Comparison of ENCODE assay signal across 8 mouse cellular contexts in the genomic region with DNA sequence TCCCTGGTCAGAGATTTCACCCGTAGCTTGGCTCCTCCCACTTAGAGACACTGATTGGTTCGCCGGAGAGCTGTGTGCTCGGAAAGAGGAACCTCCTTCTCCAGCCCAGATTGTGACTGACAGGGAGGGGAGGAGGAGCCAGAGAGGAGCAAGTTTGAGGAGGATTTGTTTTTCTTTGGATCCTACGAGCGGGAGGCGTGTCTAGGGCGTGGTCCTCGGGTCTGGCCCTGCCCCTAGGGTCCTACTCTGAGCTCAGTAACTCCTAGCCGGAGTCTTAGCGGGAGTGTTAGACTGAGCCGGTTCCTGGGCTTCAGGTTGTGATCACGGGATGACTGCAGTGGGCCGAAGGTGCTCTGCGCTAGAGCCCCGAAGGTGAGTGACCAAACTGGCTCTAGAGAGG. TPM values are rescaled to one million over a fixed set of nuclear protein-coding genes. Genes with fewer than 3 reads are reported as not detected.
DNase-seq lines count a peak whose midpoint lies in the region; ATAC-seq and TF ChIP-seq lines count a peak whose summit lies in the region.

No protein-coding gene starts in this region.

- no peaks in the 10 kb centered on the region for H3K9me3 ChIP-seq in ES-E14 (ENCODE audit: control insufficient read depth, insufficient read depth, low read depth, low read length)
- no peaks in the 10 kb centered on the region for H3K9me3 ChIP-seq in forebrain, postnatal 0 days (ENCODE audit: low read length)
- H3K9me3 ChIP-seq in lung, embryonic 16.5 days (ENCODE audit: control insufficient read depth, low read length): no peaks in the 10 kb centered on the region

- H3K9ac ChIP-seq in ES-E14 (ENCODE audit: insufficient read depth, low read depth, low read length, poor library complexity, severe bottlenecking): peak overlapping the region; percentile 58
- H3K9ac ChIP-seq in forebrain, postnatal 0 days: peak overlapping the region; percentile 10; the same call in 1 of the 2 replicates
- H3K9ac ChIP-seq in lung, embryonic 16.5 days (ENCODE audit: low read length): peak overlapping the region; percentile 63

- WGBS in cerebellum, adult 2 months: under 1% methylated on average over 16 of the region's 16 CpGs
- 2% methylated on average over 16 of the region's 16 CpGs for WGBS in forebrain, postnatal 0 days
- WGBS in lung, embryonic 16.5 days: 1% methylated on average over 16 of the region's 16 CpGs

- TF ChIP-seq POLR2A in cerebellum, adult 2 months (IDR thresholded peaks at IDR 0.05; ENCODE audit: borderline replicate concordance, insufficient read depth, low read length): 0 out of 2 replicates have a peak, but pooled peaks have one; percentile 3

- H3K4me1 ChIP-seq in ES-E14 (ENCODE audit: control insufficient read depth in 2 of 2, insufficient read depth in 2 of 2, low read length in 2 of 2, poor library complexity in 1 of 2): peaks cover 2 to 5% of the 10 kb centered on the region in 2 experiments; a peak in 2 of 4 replicates
- no peaks in the 10 kb centered on the region for H3K4me1 ChIP-seq in cerebellum, adult 2 months (ENCODE audit: control insufficient read depth, insufficient read depth, low read length)
- H3K4me1 ChIP-seq in forebrain, postnatal 0 days (ENCODE audit: insufficient read depth): no peaks in the 10 kb centered on the region
- peaks cover 16% of the 10 kb centered on the region for H3K4me1 ChIP-seq in lung, embryonic 16.5 days (replicated peaks; ENCODE audit: control insufficient read depth, insufficient read depth, low read length)

- no peak overlapping the region for H3K27ac ChIP-seq in ES-E14 (ENCODE audit: insufficient read depth, low read depth, low read length, poor library complexity, severe bottlenecking)
- H3K27ac ChIP-seq in cerebellum, adult 2 months (ENCODE audit: insufficient read depth, low read length): no peak overlapping the region
- H3K27ac ChIP-seq in forebrain, postnatal 0 days (ENCODE audit: low read depth, low read length): no peak overlapping the region
- no peak overlapping the region; the same call in 1 of the 2 replicates for H3K27ac ChIP-seq in lung, embryonic 16.5 days (ENCODE audit: low read length)

- ATAC-seq in forebrain, postnatal 0 days: peak; percentile 98
- ATAC-seq in lung, embryonic 16.5 days (ENCODE audit: low read depth): peak; percentile 98

- no peak for TF ChIP-seq CTCF in cerebellum, adult 2 months (IDR thresholded peaks at IDR 0.05; ENCODE audit: borderline replicate concordance, insufficient read depth, low read depth, low read length)
- TF ChIP-seq CTCF in forebrain, postnatal 0 days (IDR thresholded peaks at IDR 0.05; ENCODE audit: low read depth): no peak

- in situ Hi-C loops in ES-E14 (cut with MboI; ENCODE audit: low sequenced_read_pairs in 2 of 2, unreplicated experiment in 2 of 2): no loop called here

- H3K4me2 ChIP-seq in forebrain, postnatal 0 days (ENCODE audit: low read depth): peak overlapping the region; percentile 49
- peak overlapping the region; percentile 57 for H3K4me2 ChIP-seq in lung, embryonic 16.5 days (ENCODE audit: low read depth, low read length)

- H3K36me3 ChIP-seq in ES-E14 (ENCODE audit: control insufficient read depth, insufficient read depth, low read length, poor library complexity, severe bottlenecking): no peaks in the 10 kb centered on the region
- no peaks in the 10 kb centered on the region for H3K36me3 ChIP-seq in forebrain, postnatal 0 days (ENCODE audit: insufficient read depth)
- H3K36me3 ChIP-seq in lung, embryonic 16.5 days (ENCODE audit: control insufficient read depth, insufficient read depth, low read length): no peaks in the 10 kb centered on the region

- no peaks in the 10 kb centered on the region for H3K27me3 ChIP-seq in cerebellum, adult 2 months (ENCODE audit: control insufficient read depth, insufficient read depth, low read length)
- H3K27me3 ChIP-seq in forebrain, postnatal 0 days (ENCODE audit: insufficient read depth, low read length): no peaks in the 10 kb centered on the region
- no peaks in the 10 kb centered on the region for H3K27me3 ChIP-seq in lung, embryonic 16.5 days (ENCODE audit: control insufficient read depth, insufficient read depth, low read depth, low read length)

- DNase-seq in ES-E14 (ENCODE audit: low read depth, low spot score): peak; percentile 99
- peak; percentile 84 to 92 for DNase-seq in cerebellum, adult 2 months
- DNase-seq in forebrain, postnatal 0 days: peak; percentile 86
- DNase-seq in heart, postnatal 4 days: peak; percentile 95
- peak; percentile 51 for DNase-seq in layer of hippocampus, adult 9-10 months (ENCODE audit: low spot score)
- DNase-seq in ovary, postnatal 10 days (ENCODE audit: low spot score): peak; percentile 59
- peak; percentile 64 to 69 for DNase-seq in thymus, postnatal 10 days (ENCODE audit: low spot score in 2 of 2)

- peak overlapping the region; percentile 32 to 56; a peak in 3 of 4 replicates for H3K4me3 ChIP-seq in ES-E14 (ENCODE audit: insufficient read depth in 1 of 2, low read depth in 1 of 2, low read length in 2 of 2, poor library complexity in 1 of 2, severe bottlenecking in 1 of 2)
- H3K4me3 ChIP-seq in cerebellum, adult 2 months (replicated peaks; ENCODE audit: insufficient read depth, low read depth, low read length): peak overlapping the region; percentile 50
- H3K4me3 ChIP-seq in forebrain, postnatal 0 days (ENCODE audit: low read depth, low read length): peak overlapping the region; percentile 35
- H3K4me3 ChIP-seq in lung, embryonic 16.5 days (ENCODE audit: low read length): peak overlapping the region; percentile 50

TF ChIP-seq in ES-E14, 5 proteins besides CTCF, POLR2A, EP300 and RAD21:
- TF ChIP-seq ZC3H11A (IDR thresholded peaks at IDR 0.05; ENCODE audit: borderline replicate concordance, low read depth, low read length) (no peak), HCFC1 (IDR thresholded peaks at IDR 0.05; ENCODE audit: borderline replicate concordance, insufficient read depth, low read length) (no peak), MAFK (IDR thresholded peaks at IDR 0.05; ENCODE audit: insufficient read depth, low read depth, low read length) (no peak)

RNA-seq across cellular contexts. Expression of a gene that starts 6.6 kb away (rescaled TPM):
- 1.7 and 1.8 TPM in 2 replicates for total RNA-seq in ES-E14 (2012; rRNA removed)
- polyA plus RNA-seq in cerebellum, adult 2 months (2012; rRNA removed): 47.0 and 53.2 TPM in 2 replicates
- total RNA-seq in forebrain, postnatal 0 days (2014; rRNA removed): 16.5 and 24.1 TPM in 2 replicates
- polyA plus RNA-seq in forebrain, postnatal 0 days (2015; fragmentation: Nextera tagmentation; extraction: Ambion mirVana): 41.3 and 48.9 TPM in 2 replicates
- 10 to 100 TPM; 38.2 to 41.4 TPM for total RNA-seq in heart, postnatal 4 days (2021)
- 43.2 and 46.2 TPM in 2 replicates for polyA plus RNA-seq in lung, embryonic 16.5 days (2015; fragmentation: Nextera tagmentation; extraction: Ambion mirVana)

RNA-seq across cellular contexts. Expression of a gene that starts 13.4 kb away (rescaled TPM):
- total RNA-seq in ES-E14 (2012; rRNA removed): not detected in 2 replicates
- 5.6 and 7.7 TPM in 2 replicates for polyA plus RNA-seq in cerebellum, adult 2 months (2012; rRNA removed)
- total RNA-seq in forebrain, postnatal 0 days (2014; rRNA removed): 2.1 and 4.3 TPM in 2 replicates
- polyA plus RNA-seq in forebrain, postnatal 0 days (2015; fragmentation: Nextera tagmentation; extraction: Ambion mirVana): 2.2 and 2.9 TPM in 2 replicates
- total RNA-seq in heart, postnatal 4 days (2021): not detected
- polyA plus RNA-seq in lung, embryonic 16.5 days (2015; fragmentation: Nextera tagmentation; extraction: Ambion mirVana): 0.34 and 0.43 TPM in 2 replicates

RNA-seq across cellular contexts. Expression of a gene that starts 14.6 kb away (rescaled TPM):
- total RNA-seq in ES-E14 (2012; rRNA removed): 68.0 and 72.4 TPM in 2 replicates
- 170 and 186 TPM in 2 replicates for polyA plus RNA-seq in cerebellum, adult 2 months (2012; rRNA removed)
- 90.5 and 94.5 TPM in 2 replicates for total RNA-seq in forebrain, postnatal 0 days (2014; rRNA removed)
- polyA plus RNA-seq in forebrain, postnatal 0 days (2015; fragmentation: Nextera tagmentation; extraction: Ambion mirVana): 66.5 and 67.5 TPM in 2 replicates
- 10 to 100 TPM; 38.2 to 46.0 TPM for total RNA-seq in heart, postnatal 4 days (2021)
- 77.2 and 85.1 TPM in 2 replicates for polyA plus RNA-seq in lung, embryonic 16.5 days (2015; fragmentation: Nextera tagmentation; extraction: Ambion mirVana)

RNA-seq across cellular contexts. Expression of a gene that starts 23.5 kb away (rescaled TPM):
- total RNA-seq in ES-E14 (2012; rRNA removed): 61.2 and 84.6 TPM in 2 replicates
- 19.2 and 19.7 TPM in 2 replicates for polyA plus RNA-seq in cerebellum, adult 2 months (2012; rRNA removed)
- 22.4 and 31.5 TPM in 2 replicates for total RNA-seq in forebrain, postnatal 0 days (2014; rRNA removed)
- polyA plus RNA-seq in forebrain, postnatal 0 days (2015; fragmentation: Nextera tagmentation; extraction: Ambion mirVana): 20.7 and 22.0 TPM in 2 replicates
- 10 to 100 TPM; 10.5 to 12.5 TPM for total RNA-seq in heart, postnatal 4 days (2021)
- polyA plus RNA-seq in lung, embryonic 16.5 days (2015; fragmentation: Nextera tagmentation; extraction: Ambion mirVana): 22.0 and 25.5 TPM in 2 replicates

RNA-seq across cellular contexts. Expression of a gene that starts 29.6 kb away (rescaled TPM):
- total RNA-seq in ES-E14 (2012; rRNA removed): 75.9 and 124 TPM in 2 replicates
- polyA plus RNA-seq in cerebellum, adult 2 months (2012; rRNA removed): 41.6 and 43.8 TPM in 2 replicates
- total RNA-seq in forebrain, postnatal 0 days (2014; rRNA removed): 51.4 and 54.3 TPM in 2 replicates
- 40.7 and 44.8 TPM in 2 replicates for polyA plus RNA-seq in forebrain, postnatal 0 days (2015; fragmentation: Nextera tagmentation; extraction: Ambion mirVana)
- total RNA-seq in heart, postnatal 4 days (2021): 10 to 100 TPM; 16.7 to 18.6 TPM
- 61.7 and 63.5 TPM in 2 replicates for polyA plus RNA-seq in lung, embryonic 16.5 days (2015; fragmentation: Nextera tagmentation; extraction: Ambion mirVana)

Comparison
In these comparisons a context has a peak if more than half of its experiments do, and no peak if none do; other contexts are left out.
1. H3K9ac ChIP-seq: peak in every context shown above with its lines; median percentile 63 in lung, embryonic 16.5 days; 58 in ES-E14; 10 in forebrain, postnatal 0 days.